21 mouse cellular contexts compared by ENCODE assay signal in genomic region chr15:62871082-62871766, GRCm38 (mm10).
DNase-seq lines count a peak whose midpoint lies in the region; ATAC-seq and TF ChIP-seq lines count a peak whose summit lies in the region.
"Had no signal": no experiment of that assay in that cellular context is flagged by ENCODE, and none has a peak within 500 bp of the region (broad histone marks: within the 10 kb centered on the region; RNA-seq: fewer than 3 reads in every experiment).

No protein-coding gene starts in this region.

- no peak overlapping the region for H3K4me2 ChIP-seq in lung, embryonic 14.5 days
- H3K4me2 ChIP-seq in myocyte (ENCODE audit: low read depth): no peak overlapping the region
- H3K4me2 ChIP-seq: forebrain, embryonic 15.5 days; heart, embryonic 12.5 days; hindbrain, embryonic 14.5 days; lung, embryonic 15.5 days; midbrain, embryonic 11.5 days had no signal

- ATAC-seq in lung, embryonic 14.5 days (ENCODE audit: insufficient read depth): no peak
- 0 out of 2 replicates have a peak, but pooled peaks have one; percentile 52 for ATAC-seq in common myeloid progenitor, adult 5-6 weeks (replicated peaks; ENCODE audit: low read depth, poor library complexity, severe bottlenecking)
- ATAC-seq: forebrain, embryonic 15.5 days had no signal

- TF ChIP-seq POLR2A in myocyte (IDR thresholded peaks at IDR 0.05; ENCODE audit: insufficient read length, low read depth): no peak

- WGBS in lung, embryonic 14.5 days: 65% methylated on average over 1 of the region's 1 CpGs

- H3K27me3 ChIP-seq in lung, embryonic 14.5 days (ENCODE audit: insufficient read depth, low read length): no peaks in the 10 kb centered on the region
- H3K27me3 ChIP-seq in myocyte (ENCODE audit: control insufficient read depth, insufficient read depth, insufficient read length): no peaks in the 10 kb centered on the region
- H3K27me3 ChIP-seq: CH12.LX; forebrain, embryonic 15.5 days; heart, embryonic 12.5 days; lung, embryonic 15.5 days had no signal

- no peaks in the 10 kb centered on the region for H3K36me3 ChIP-seq in lung, embryonic 14.5 days (ENCODE audit: insufficient read depth)
- no peaks in the 10 kb centered on the region for H3K36me3 ChIP-seq in myocyte (ENCODE audit: control insufficient read depth, insufficient read depth)
- H3K36me3 ChIP-seq: forebrain, embryonic 15.5 days; heart, embryonic 12.5 days; limb, embryonic 10.5 days; lung, embryonic 15.5 days had no signal

- no peak overlapping the region for H3K9ac ChIP-seq in lung, embryonic 14.5 days
- H3K9ac ChIP-seq: forebrain, embryonic 15.5 days; heart, embryonic 12.5 days; hindbrain, embryonic 14.5 days; lung, embryonic 15.5 days had no signal

- no peak for TF ChIP-seq CTCF in lung, embryonic 14.5 days (IDR thresholded peaks at IDR 0.05; ENCODE audit: low read depth)

- no peak overlapping the region for H3K27ac ChIP-seq in lung, embryonic 14.5 days (ENCODE audit: low read depth)
- H3K27ac ChIP-seq: forebrain, embryonic 15.5 days; hindbrain, embryonic 14.5 days; limb, embryonic 10.5 days; lung, embryonic 15.5 days had no signal

- intact Hi-C loops in heart, postnatal 25 days (cut with DNase I): no loop called here

- no peaks in the 10 kb centered on the region for H3K4me1 ChIP-seq in lung, embryonic 14.5 days (ENCODE audit: insufficient read depth)
- H3K4me1 ChIP-seq: forebrain, embryonic 15.5 days; heart, embryonic 12.5 days; limb, embryonic 10.5 days; lung, embryonic 15.5 days had no signal

- DNase-seq in adrenal gland, adult 2 months: peak; percentile 25
- no peak for DNase-seq in adrenal gland, postnatal 25 days
- DNase-seq in lung, embryonic 14.5 days: peak; percentile 23
- DNase-seq in lung, postnatal 10 days: no peak
- DNase-seq in urinary bladder, adult 2 months (ENCODE audit: low spot score): no peak
- no peak for DNase-seq in heart, postnatal 25 days (ENCODE audit: low spot score)
- DNase-seq: cerebellum, adult 2 months; heart, adult 11 months; heart, postnatal 14 days; kidney, postnatal 36 days; thymus, postnatal 14 days had no signal

- H3ac ChIP-seq in myocyte (ENCODE audit: control insufficient read depth, insufficient read length): no peak overlapping the region

- H3K79me2 ChIP-seq in myocyte (ENCODE audit: control insufficient read depth, insufficient read depth): no peaks in the 10 kb centered on the region

- no peaks in the 10 kb centered on the region for H3K9me3 ChIP-seq in lung, embryonic 14.5 days (ENCODE audit: low read depth, low read length)
- H3K9me3 ChIP-seq: forebrain, embryonic 15.5 days; heart, embryonic 12.5 days; limb, embryonic 10.5 days; lung, embryonic 15.5 days had no signal

- no peak overlapping the region for H3K4me3 ChIP-seq in lung, embryonic 14.5 days (ENCODE audit: low read depth, low read length)
- no peak overlapping the region for H3K4me3 ChIP-seq in myocyte
- H3K4me3 ChIP-seq: erythroblast, embryonic 14.5 days; forebrain, embryonic 15.5 days; heart, embryonic 12.5 days; limb, embryonic 10.5 days; lung, embryonic 15.5 days had no signal

TF ChIP-seq in myocyte, 11 proteins besides CTCF, POLR2A, EP300 and RAD21:
- TF ChIP-seq CEBPB (IDR thresholded peaks at IDR 0.05; ENCODE audit: insufficient read depth, poor library complexity, severe bottlenecking) (peak; percentile 47; the same call in 1 of the 2 replicates), USF1 (IDR thresholded peaks at IDR 0.05; ENCODE audit: low read depth) (no peak)
TF ChIP-seq in myocyte: peak in this region for 1.

Comparison
In these comparisons a context has a peak if more than half of its experiments do, and no peak if none do; other contexts are left out.
1. DNase-seq: peak in adrenal gland, adult 2 months (single experiment) and lung, embryonic 14.5 days (single experiment); none in adrenal gland, postnatal 25 days (single experiment), lung, postnatal 10 days (single experiment), urinary bladder, adult 2 months (single experiment) and heart, postnatal 25 days (single experiment).